Mouse (Mus musculus) splenic B cell, adult 2 months (primary cell): ENCODE measurements at regions not wholly inside any gene's neighbourhood (a gene's known extent, or its start where the extent isn't known, plus 50 kb on each side); places are given as distances from the start of the nearest gene placed in this dataset.

ENCODE experiments used
- DNase-seq: peaks from one replicate; pipeline ENCODE4 v3.0.0-alpha.2; 2011; ENCODE audit warnings: low read depth, low spot score
- H3K27me3 ChIP-seq: 2 replicates; pipeline ENCODE4 v1.6.1; 2012; ENCODE audit warnings: mild to moderate bottlenecking, low read length, moderate library complexity, mixed read lengths; ENCODE audit not compliant: control insufficient read depth, poor library complexity, insufficient read depth, severe bottlenecking
- H3K36me3 ChIP-seq: 2 replicates; pipeline ENCODE4 v1.6.1; 2012; ENCODE audit warnings: mild to moderate bottlenecking, low read length, moderate library complexity, mixed read lengths; ENCODE audit not compliant: control insufficient read depth, poor library complexity, insufficient read depth, severe bottlenecking

GRCm38 (mm10) chr7:115192992-115193761 is 449.7 kb downstream of the Insc start:
- H3K36me3 ChIP-seq, result no peaks in the 10 kb centered on the region
- DNase-seq, result no peak
- no peaks in the 10 kb centered on the region for H3K27me3 ChIP-seq

GRCm38 (mm10) chr7:115204916-115205315 is 461.4 kb downstream of the Insc start:
- H3K36me3 ChIP-seq, result no peaks in the 10 kb centered on the region
- DNase-seq, result no peak
- H3K27me3 ChIP-seq, result no peaks in the 10 kb centered on the region

GRCm38 (mm10) chr7:115206479-115207134 is 463.1 kb downstream of the Insc start:
- DNase-seq, result no peak
- no peaks in the 10 kb centered on the region for H3K27me3 ChIP-seq

GRCm38 (mm10) chr7:115208781-115209180 is 465.3 kb downstream of the Insc start:
- DNase-seq, result no peak
- no peaks in the 10 kb centered on the region for H3K27me3 ChIP-seq
- no peaks in the 10 kb centered on the region for H3K36me3 ChIP-seq

More at GRCm38 (mm10) chr7:115206479-115207134, 463.1 kb downstream of the Insc start:
- no peaks in the 10 kb centered on the region for H3K36me3 ChIP-seq

GRCm38 (mm10) chr7:115210012-115210411 is 466.5 kb downstream of the Insc start:
- no peaks in the 10 kb centered on the region for H3K36me3 ChIP-seq
- H3K27me3 ChIP-seq, result no peaks in the 10 kb centered on the region
- DNase-seq, result no peak

GRCm38 (mm10) chr7:115216838-115217237 is 473.3 kb downstream of the Insc start:
- Histone ChIP-seq H3K27me3 (no peaks in the 10 kb centered on the region), H3K36me3 (no peaks in the 10 kb centered on the region)
- DNase-seq, result peak; percentile 72

- no peaks in the 10 kb centered on the region for H3K27me3 ChIP-seq
- DNase-seq, result peak; percentile 1
- no peaks in the 10 kb centered on the region for H3K36me3 ChIP-seq
These were observed 473.8 kb downstream of the Insc start for GRCm38 (mm10) chr7:115217255-115217654.

GRCm38 (mm10) chr7:115217712-115218111 is 474.2 kb downstream of the Insc start:
- DNase-seq, result no peak
- H3K27me3 ChIP-seq, result no peaks in the 10 kb centered on the region
- H3K36me3 ChIP-seq, result no peaks in the 10 kb centered on the region

GRCm38 (mm10) chr7:115218596-115219180 is 475.2 kb downstream of the Insc start:
- H3K36me3 ChIP-seq, result no peaks in the 10 kb centered on the region
- no peaks in the 10 kb centered on the region for H3K27me3 ChIP-seq
- DNase-seq, result peak; percentile 3

- Histone ChIP-seq H3K27me3 (no peaks in the 10 kb centered on the region), H3K36me3 (no peaks in the 10 kb centered on the region)
- DNase-seq, result no peak
These were observed 479.1 kb downstream of the Insc start for GRCm38 (mm10) chr7:115222642-115223041.

GRCm38 (mm10) chr7:115230525-115230924 is 487.0 kb downstream of the Insc start:
- DNase-seq, result no peak
- no peaks in the 10 kb centered on the region for H3K36me3 ChIP-seq

GRCm38 (mm10) chr7:115233850-115234436 is 490.4 kb downstream of the Insc start:
- H3K36me3 ChIP-seq, result no peaks in the 10 kb centered on the region
- no peaks in the 10 kb centered on the region for H3K27me3 ChIP-seq
- DNase-seq, result no peak

More at GRCm38 (mm10) chr7:115230525-115230924, 487.0 kb downstream of the Insc start:
- no peaks in the 10 kb centered on the region for H3K27me3 ChIP-seq

GRCm38 (mm10) chr7:115237131-115237530 is 493.6 kb downstream of the Insc start:
- no peaks in the 10 kb centered on the region for H3K27me3 ChIP-seq
- no peak for DNase-seq

GRCm38 (mm10) chr7:115251591-115252369 is 508.3 kb downstream of the Insc start:
- Histone ChIP-seq H3K36me3 (no peaks in the 10 kb centered on the region), H3K27me3 (no peaks in the 10 kb centered on the region)
- DNase-seq, result no peak

More at GRCm38 (mm10) chr7:115237131-115237530, 493.6 kb downstream of the Insc start:
- H3K36me3 ChIP-seq, result no peaks in the 10 kb centered on the region
